Mouse (Mus musculus): ENCODE measurements around the gene Il17rb. TPM values are rescaled to one million over a fixed set of nuclear protein-coding genes. Genes with fewer than 3 reads are reported as not detected.

Il17rb gene
- polyA plus RNA-seq, 1 experiment from 2014 or later = 1.4 TPM

DNA sequence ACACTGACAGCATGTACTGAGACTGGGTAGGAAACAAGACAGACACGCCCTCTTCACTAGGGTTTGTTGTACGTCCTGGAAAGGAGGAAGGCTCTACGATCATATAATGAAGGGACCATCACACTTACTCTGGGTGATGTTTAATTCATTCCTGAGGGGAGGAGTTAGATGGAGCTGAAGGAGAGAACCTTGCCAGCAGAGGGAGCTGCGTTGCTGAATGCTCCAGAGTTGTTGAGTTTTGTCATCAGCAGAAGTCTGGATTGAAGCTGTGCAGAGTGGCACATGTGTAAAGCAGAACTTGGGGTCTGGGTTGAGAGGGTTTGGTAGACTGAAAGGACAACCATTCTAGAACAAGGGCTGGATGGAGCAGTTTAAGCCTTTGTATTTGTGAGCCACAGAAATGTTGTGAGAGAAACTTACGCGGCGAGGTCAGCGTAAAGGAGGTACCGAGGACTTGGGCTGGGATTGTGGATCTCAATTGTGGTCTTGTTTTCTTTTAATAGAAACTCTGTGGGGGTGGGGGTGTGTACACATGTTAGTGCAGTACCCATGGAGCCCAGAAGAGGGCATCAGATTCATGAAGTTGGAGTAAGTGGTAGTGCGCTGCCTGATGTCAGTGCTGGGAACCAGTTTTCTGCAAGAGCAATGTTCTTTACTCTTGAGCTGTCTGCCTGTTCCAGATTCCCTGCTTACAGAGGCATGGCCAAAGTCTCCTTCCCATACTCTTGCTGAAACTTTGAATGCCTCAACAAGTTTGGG lies 28.1 kb downstream of the Il17rb start:
- ATAC-seq (ENCODE audit: low FRiP score) = no peak
- Histone ChIP-seq H3K4me1 (replicated peaks) (peaks cover 11% of the 10 kb centered on the region), H3K9me3 (no peaks in the 10 kb centered on the region), H3K27me3 (no peaks in the 10 kb centered on the region), H3K9ac (no peak overlapping the region), H3K4me3 (no peak overlapping the region), H3K27ac (no peak overlapping the region), H3K4me2 (no peak overlapping the region), H3K36me3 (peaks cover 69% of the 10 kb centered on the region)
- 97% methylated on average over 10 of the region's 10 CpGs for WGBS

DNA sequence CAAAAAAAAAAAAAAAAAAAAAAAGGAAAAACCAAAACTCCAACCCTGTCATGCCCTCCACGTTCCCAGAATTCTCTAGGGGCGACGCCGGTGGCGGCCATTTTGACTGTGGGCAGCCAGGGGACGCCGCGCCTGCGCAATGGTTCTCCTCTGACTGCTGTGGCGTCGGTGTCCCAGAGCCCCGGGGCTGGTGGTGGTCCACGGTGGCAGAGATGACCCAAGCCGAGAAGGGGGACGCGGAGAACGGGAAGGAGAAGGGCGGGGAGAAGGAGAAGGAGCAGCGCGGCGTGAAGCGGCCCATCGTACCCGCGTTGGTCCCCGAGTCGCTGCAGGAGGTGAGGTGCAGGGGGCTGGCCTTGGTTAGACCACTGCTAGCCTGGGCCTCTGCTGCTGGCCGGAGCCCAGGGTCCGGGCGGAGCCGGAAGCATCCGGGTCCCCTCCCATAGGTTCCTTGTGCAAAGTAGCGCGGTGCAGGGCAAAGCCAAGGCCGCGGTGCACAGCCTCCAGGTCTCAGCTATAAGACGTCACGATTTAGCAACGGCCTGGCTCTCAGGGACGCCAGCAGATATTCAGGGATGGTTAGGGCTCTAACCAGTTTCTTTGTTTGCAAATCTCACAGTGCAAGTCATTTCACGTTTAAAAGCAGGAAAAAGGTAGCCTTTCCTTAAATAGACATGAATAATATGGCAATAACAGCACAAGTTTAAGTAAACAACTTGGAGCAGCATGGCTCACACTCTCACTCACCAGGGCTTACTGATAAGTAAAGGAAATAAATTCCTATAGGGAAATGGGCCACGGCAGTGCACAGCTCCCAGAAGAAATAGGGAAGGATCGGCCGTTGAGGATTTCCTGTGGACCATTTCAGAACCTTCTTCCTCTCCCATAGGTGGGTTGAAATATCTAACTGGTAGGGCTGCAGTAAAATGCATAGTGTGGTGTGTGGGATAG lies 30.2 kb downstream of the Il17rb start, which contains the start of gene Actr8:
Gene Actr8 (plus strand): TSS at position 84 of the 951 bp plus-strand sequence.
- Histone ChIP-seq H3K27ac (peak within 1 kb of the TSS; percentile 96), H3K27me3 (no peaks in the 10 kb centered on the region), H3K4me2 (peak within 1 kb of the TSS; percentile 89), H3K9ac (peak within 1 kb of the TSS; percentile 91), H3K9me3 (no peaks in the 10 kb centered on the region), H3K4me1 (replicated peaks) (peaks cover 11% of the 10 kb centered on the region), H3K36me3 (peaks cover 66% of the 10 kb centered on the region), H3K4me3 (peak within 1 kb of the TSS; percentile 83)
- peak; percentile 95 for ATAC-seq (ENCODE audit: low FRiP score)
- 3% methylated on average over 44 of the region's 44 CpGs for WGBS

DNA sequence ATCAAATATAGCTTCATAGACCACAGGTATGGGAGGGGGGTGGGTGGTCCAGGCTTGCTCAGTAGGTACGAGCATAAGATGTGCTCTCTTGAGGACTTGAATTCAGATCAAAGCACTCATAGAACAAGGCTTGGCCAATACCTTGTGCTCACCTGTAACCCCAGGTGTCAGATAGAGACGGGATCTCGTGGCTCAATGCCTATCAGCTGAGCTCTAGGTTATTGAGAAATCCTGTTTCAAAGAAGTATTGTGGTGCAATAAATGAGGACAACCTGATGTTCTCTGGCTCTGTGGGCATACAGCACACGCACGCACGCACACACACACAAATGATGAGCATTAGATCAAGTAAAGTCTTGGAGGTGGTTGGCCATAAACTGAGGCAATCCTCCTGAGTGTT lies 31.8 kb downstream of the Il17rb start:
- Histone ChIP-seq H3K27me3 (no peaks in the 10 kb centered on the region), H3K36me3 (peaks cover 66% of the 10 kb centered on the region), H3K27ac (no peak overlapping the region), H3K9me3 (no peaks in the 10 kb centered on the region), H3K4me2 (no peak overlapping the region), H3K4me1 (replicated peaks) (peaks cover 11% of the 10 kb centered on the region), H3K9ac (no peak overlapping the region), H3K4me3 (no peak overlapping the region)
- no peak for ATAC-seq (ENCODE audit: low FRiP score)
- 95% methylated on average over 6 of the region's 6 CpGs for WGBS

DNA sequence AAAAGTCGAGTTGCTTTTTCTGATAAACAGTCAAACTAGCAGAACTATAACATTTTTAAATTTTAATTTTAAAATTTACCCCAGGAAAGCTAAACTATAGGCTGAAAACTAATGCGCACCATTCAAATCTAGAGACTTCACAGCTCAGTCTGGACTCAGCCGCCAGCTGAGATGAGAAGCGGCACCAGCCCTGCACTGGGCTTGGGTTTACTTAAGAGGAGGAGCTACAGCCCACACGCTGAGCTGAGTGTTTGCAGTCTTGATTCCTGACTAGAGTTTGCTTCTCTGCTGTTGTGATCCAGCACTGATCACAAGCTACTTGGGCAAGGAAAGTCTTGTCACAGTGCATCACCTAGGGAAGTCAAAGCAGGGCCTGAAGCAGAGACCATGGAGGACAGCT lies 36.7 kb downstream of the Il17rb start:
- Histone ChIP-seq H3K9me3 (no peaks in the 10 kb centered on the region), H3K9ac (no peak overlapping the region), H3K4me3 (no peak overlapping the region), H3K36me3 (peaks cover 68% of the 10 kb centered on the region), H3K4me2 (no peak overlapping the region), H3K27me3 (no peaks in the 10 kb centered on the region), H3K27ac (no peak overlapping the region), H3K4me1 (replicated peaks) (peaks cover 31% of the 10 kb centered on the region)
- ATAC-seq (ENCODE audit: low FRiP score) = no peak
- WGBS = 88% methylated on average over 5 of the region's 5 CpGs

DNA sequence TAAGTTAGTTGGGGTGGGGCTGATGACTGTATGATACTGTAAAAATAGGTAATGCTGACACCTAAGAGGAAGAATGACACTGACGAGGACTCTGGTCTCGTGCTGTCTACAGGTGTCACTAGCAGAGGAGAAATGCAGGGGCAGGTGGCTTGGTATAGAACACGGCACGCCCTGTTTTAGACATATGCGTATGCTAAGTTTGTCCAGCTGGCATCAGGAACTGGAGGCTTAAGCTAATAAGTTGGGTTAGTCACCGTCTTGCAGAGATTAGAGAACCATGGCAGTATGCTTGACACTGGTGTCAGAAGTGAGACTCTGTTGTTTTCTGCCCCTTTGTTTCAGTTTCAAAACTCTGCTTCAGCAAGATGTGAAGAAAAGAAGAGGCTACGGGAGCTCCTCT lies 37.2 kb downstream of the Il17rb start:
- WGBS = 97% methylated on average over 7 of the region's 7 CpGs
- Histone ChIP-seq H3K9me3 (no peaks in the 10 kb centered on the region), H3K4me1 (replicated peaks) (peaks cover 31% of the 10 kb centered on the region), H3K36me3 (peaks cover 62% of the 10 kb centered on the region), H3K9ac (no peak overlapping the region), H3K27me3 (no peaks in the 10 kb centered on the region), H3K4me3 (no peak overlapping the region), H3K4me2 (no peak overlapping the region), H3K27ac (no peak overlapping the region)
- no peak for ATAC-seq (ENCODE audit: low FRiP score)

DNA sequence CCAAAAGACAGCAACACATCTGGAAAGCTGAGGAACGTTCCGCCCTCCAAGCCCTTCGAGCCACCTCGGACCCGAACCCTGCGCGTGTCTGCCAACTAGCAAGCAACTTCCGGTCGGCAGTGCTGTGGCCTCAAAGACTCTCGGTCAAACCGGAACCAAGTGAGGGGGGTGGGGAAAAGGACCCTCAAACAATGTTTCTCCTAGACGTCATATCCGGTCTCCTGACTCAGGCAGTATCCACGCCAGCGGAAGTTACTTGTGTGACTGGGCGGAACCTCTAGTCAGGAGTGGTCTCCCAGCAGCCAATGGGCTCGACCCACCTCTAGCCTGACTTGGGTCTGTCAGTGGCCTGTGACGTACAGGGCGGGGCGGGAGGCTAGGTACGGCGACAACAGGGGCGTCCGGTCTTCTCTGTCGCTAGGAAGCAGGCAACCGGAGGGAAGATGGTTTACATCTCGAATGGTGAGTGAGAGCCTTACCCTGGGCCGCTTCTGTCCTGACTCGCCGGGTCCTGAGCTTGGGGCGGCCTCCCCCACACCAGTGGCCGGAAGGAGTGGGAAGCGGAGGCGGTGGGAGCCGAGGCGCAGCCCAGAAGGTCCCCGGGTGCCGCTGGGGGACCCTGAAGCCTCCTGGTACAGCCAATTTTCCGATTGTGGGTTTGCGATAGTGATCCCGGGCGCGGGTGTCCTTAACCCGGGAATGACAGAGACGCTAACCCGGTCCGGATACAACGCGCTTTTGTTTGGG lies 40.4 kb downstream of the Il17rb start, which contains the start of gene Selenok:
Gene Selenok (plus strand): TSS at position 234 of the 747 bp plus-strand sequence.
- Histone ChIP-seq H3K9me3 (no peaks in the 10 kb centered on the region), H3K27me3 (0 out of 2 replicates have a peak, but pooled peaks cover 4% of the 10 kb centered on the region), H3K4me3 (peak within 1 kb of the TSS; percentile 90), H3K36me3 (peaks cover 35% of the 10 kb centered on the region), H3K27ac (peak within 1 kb of the TSS; percentile 93), H3K4me2 (peak within 1 kb of the TSS; percentile 81), H3K4me1 (replicated peaks) (peaks cover 31% of the 10 kb centered on the region), H3K9ac (peak within 1 kb of the TSS; percentile 91)
- ATAC-seq (ENCODE audit: low FRiP score) = peak; percentile 100
- WGBS = under 1% methylated on average over 49 of the region's 49 CpGs

DNA sequence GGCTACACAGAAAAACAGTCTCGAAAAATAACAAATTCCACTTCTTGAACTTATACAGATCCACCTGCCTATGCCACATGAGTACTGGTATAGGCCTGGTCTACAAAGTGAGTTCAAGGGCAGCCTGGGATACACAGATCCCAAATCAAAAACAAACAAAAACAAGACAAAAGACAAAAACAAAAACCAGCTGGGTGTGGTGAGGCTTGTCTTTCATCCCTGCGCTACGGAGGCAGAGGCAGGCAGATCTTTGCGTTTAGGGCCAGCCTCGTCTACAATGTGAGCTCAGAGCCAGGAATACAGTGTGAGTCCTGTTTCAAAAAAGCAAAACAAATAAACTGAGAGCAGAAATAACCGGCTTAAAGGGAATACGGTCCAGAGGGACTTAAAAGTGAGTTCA lies 41.1 kb downstream of the Il17rb start:
- Histone ChIP-seq H3K9ac (peak overlapping the region; percentile 66), H3K4me1 (replicated peaks) (peaks cover 31% of the 10 kb centered on the region), H3K9me3 (peaks cover 3% of the 10 kb centered on the region; the same call in 1 of the 2 replicates), H3K4me3 (peak overlapping the region; percentile 90), H3K36me3 (peaks cover 28% of the 10 kb centered on the region), H3K27me3 (0 out of 2 replicates have a peak, but pooled peaks cover 4% of the 10 kb centered on the region), H3K27ac (peak overlapping the region; percentile 83), H3K4me2 (peak overlapping the region; percentile 81)
- 71% methylated on average over 7 of the region's 7 CpGs for WGBS
- no peak; the same call in 1 of the 2 replicates for ATAC-seq (ENCODE audit: low FRiP score)

DNA sequence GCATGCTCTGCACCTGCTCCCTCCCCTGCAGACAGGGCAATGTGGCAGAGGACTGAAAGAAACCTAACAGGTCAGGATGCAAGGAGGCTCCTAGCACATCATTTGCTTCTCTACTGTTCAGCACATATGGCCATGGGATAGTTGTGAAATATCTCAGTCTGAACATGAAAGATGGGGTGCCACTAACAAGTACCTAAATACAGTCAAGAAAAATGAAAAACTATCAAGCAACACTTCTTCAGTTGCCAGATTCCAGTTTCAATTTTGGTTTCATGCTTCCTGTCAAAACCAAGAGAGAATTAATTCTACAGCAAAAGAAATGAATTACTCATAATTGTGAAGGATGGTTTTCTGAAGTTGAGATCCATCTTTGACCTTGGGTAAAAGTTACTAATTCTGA lies 51.3 kb downstream of the Il17rb start:
- Histone ChIP-seq H3K9me3 (no peaks in the 10 kb centered on the region), H3K4me2 (no peak overlapping the region), H3K9ac (no peak overlapping the region), H3K4me3 (no peak overlapping the region), H3K4me1 (replicated peaks) (no peaks in the 10 kb centered on the region), H3K36me3 (no peaks in the 10 kb centered on the region), H3K27me3 (no peaks in the 10 kb centered on the region), H3K27ac (no peak overlapping the region)
- no peak for ATAC-seq (ENCODE audit: low FRiP score)

DNA sequence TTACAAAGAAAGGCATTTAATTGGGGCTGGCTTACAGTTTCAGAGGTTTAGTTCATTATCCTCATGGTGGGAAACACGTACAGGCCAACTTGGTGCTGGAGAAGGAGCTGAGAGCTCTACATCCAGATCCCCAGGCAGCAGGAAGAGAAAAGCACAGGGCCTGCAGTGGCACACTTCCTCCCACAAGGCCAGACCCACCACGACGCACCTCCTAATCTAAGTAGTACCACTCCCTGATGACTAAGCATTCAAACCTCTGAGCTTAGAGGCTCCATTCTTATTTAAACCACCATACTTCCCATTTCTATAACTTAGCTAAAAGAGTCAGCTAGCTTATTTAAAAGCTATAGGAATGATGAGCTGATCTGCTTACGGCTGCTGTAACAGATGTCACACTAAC lies 57.9 kb downstream of the Il17rb start:
- Histone ChIP-seq H3K27ac (no peak overlapping the region), H3K27me3 (no peaks in the 10 kb centered on the region), H3K9me3 (no peaks in the 10 kb centered on the region), H3K4me1 (replicated peaks) (no peaks in the 10 kb centered on the region), H3K4me2 (no peak overlapping the region), H3K9ac (no peak overlapping the region), H3K4me3 (no peak overlapping the region), H3K36me3 (no peaks in the 10 kb centered on the region)
- WGBS = 88% methylated on average over 4 of the region's 4 CpGs
- ATAC-seq (ENCODE audit: low FRiP score) = no peak

DNA sequence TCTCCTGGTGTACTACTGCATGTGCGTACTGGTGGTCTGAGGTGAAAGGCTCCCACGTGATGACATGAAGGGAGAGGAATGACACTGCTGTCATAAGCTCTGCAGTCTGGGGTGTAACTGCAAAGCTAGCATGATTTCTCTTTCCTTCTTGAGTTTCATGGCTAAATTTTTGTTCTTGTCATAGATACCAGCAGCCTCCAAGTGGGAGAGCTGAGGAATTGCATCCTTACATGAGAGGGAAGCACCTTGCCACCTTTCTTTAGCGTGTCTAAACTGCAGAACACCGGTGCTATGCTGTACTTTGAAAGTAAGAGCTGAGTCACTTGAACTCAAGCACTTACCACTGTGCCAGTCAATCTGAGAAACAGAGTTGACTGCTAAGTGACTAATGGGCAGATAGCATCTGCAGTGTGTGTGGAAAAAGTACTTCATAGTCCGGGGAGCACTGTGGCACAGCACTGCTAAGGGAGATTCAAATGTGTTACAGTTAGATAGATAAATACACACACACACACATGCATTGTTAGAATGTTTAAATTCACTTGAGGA lies 61.9 kb downstream of the Il17rb start:
- Histone ChIP-seq H3K9ac (no peak overlapping the region), H3K4me2 (no peak overlapping the region), H3K36me3 (no peaks in the 10 kb centered on the region), H3K27ac (no peak overlapping the region), H3K4me3 (no peak overlapping the region), H3K4me1 (replicated peaks) (no peaks in the 10 kb centered on the region), H3K9me3 (no peaks in the 10 kb centered on the region), H3K27me3 (peaks cover 8% of the 10 kb centered on the region; the same call in 1 of the 2 replicates)
- ATAC-seq (ENCODE audit: low FRiP score) = no peak
- WGBS = 78% methylated on average over 5 of the region's 5 CpGs
